Comparison of ENCODE assay signal across 22 mouse cellular contexts in the genomic region with DNA sequence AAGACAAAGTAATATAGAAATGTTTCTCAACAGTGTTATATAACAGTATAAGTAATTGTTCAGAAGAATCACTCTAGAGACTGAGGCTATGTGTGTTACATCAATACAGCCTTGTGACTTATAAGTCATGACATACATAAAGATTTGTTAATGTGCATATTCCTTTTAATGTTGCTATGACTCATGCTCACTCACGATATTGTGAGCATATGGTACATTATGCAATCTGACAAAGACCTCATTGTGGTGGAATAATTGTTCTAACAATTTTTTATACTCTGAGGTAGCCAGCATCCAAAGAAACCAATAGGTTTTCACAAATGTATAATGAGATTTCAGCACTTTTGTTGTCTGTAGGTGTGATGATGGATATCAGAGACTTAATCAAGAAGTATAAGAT.
"Had no signal": no experiment of that assay in that cellular context is flagged by ENCODE, and none has a peak within 500 bp of the region (broad histone marks: within the 10 kb centered on the region; RNA-seq: fewer than 3 reads in every experiment).

No protein-coding gene starts in this region.

- H3K9me3 ChIP-seq: lung, embryonic 15.5 days; megakaryocyte, embryonic 14.5 days; midbrain, embryonic 13.5 days; midbrain, embryonic 15.5 days; neural tube, embryonic 13.5 days; neural tube, embryonic 15.5 days; stomach, embryonic 15.5 days had no signal

- H3K4me1 ChIP-seq: lung, embryonic 15.5 days; megakaryocyte, embryonic 14.5 days; midbrain, embryonic 13.5 days; midbrain, embryonic 15.5 days; neural tube, embryonic 13.5 days; neural tube, embryonic 15.5 days; stomach, embryonic 15.5 days had no signal

- H3K9ac ChIP-seq: liver, postnatal 0 days; lung, embryonic 15.5 days; midbrain, embryonic 13.5 days; midbrain, embryonic 15.5 days; neural tube, embryonic 13.5 days; neural tube, embryonic 15.5 days; stomach, embryonic 15.5 days had no signal

- H3K36me3 ChIP-seq: lung, embryonic 15.5 days; midbrain, embryonic 13.5 days; midbrain, embryonic 15.5 days; neural tube, embryonic 13.5 days; neural tube, embryonic 15.5 days; stomach, embryonic 15.5 days had no signal

- DNase-seq: liver, postnatal 0 days; lung, adult 2 months; lung, postnatal 14 days; lung, postnatal 36 days; retina, postnatal 1 day; right cerebral cortex, adult 18-20 months; right cerebral cortex, postnatal 25 days; right cerebral cortex, postnatal 4 days; thymus, adult 18-20 months; thymus, postnatal 14 days; thymus, postnatal 36 days had no signal

- ATAC-seq: liver, postnatal 0 days; lung, postnatal 0 days; midbrain, embryonic 13.5 days; midbrain, embryonic 15.5 days had no signal

- H3K27me3 ChIP-seq: lung, embryonic 15.5 days; megakaryocyte, embryonic 14.5 days; midbrain, embryonic 13.5 days; midbrain, embryonic 15.5 days; neural tube, embryonic 13.5 days; neural tube, embryonic 15.5 days; stomach, embryonic 15.5 days had no signal

- H3K4me2 ChIP-seq: lung, embryonic 15.5 days; midbrain, embryonic 11.5 days; midbrain, embryonic 13.5 days; midbrain, embryonic 15.5 days; neural tube, embryonic 13.5 days; neural tube, embryonic 15.5 days; stomach, embryonic 15.5 days had no signal

- H3K27ac ChIP-seq: lung, embryonic 15.5 days; macrophage; midbrain, embryonic 13.5 days; midbrain, embryonic 15.5 days; neural tube, embryonic 13.5 days; neural tube, embryonic 15.5 days; stomach, embryonic 15.5 days; stomach, postnatal 0 days had no signal

- H3K4me3 ChIP-seq: lung, embryonic 15.5 days; megakaryocyte, embryonic 14.5 days; midbrain, embryonic 13.5 days; midbrain, embryonic 15.5 days; neural tube, embryonic 13.5 days; neural tube, embryonic 15.5 days; stomach, embryonic 15.5 days had no signal
